Mouse (Mus musculus) ovary, adult 18-20 months (tissue): ENCODE measurements around the gene Kif26a.

Experiments used
- DNase-seq: peaks from one replicate; pipeline ENCODE4 v3.0.0; 2022; ENCODE audit warnings: low spot score, mixed read lengths

Kif26a gene

GRCm38 (mm10) chr12:112164840-112165219 lies 18.8 kb downstream of the Kif26a start:
- DNase-seq, result no peak

- no peak for DNase-seq
Observed at GRCm38 (mm10) chr12:112169240-112169639, 23.2 kb downstream of the Kif26a start.

GRCm38 (mm10) chr12:112170671-112171574 lies 24.9 kb downstream of the Kif26a start:
- DNase-seq, result no peak

- DNase-seq, result no peak
Observed at GRCm38 (mm10) chr12:112171657-112172056, 25.6 kb downstream of the Kif26a start.

- no peak for DNase-seq
Observed at GRCm38 (mm10) chr12:112172214-112172613, 26.2 kb downstream of the Kif26a start.

- DNase-seq, result no peak
Observed at GRCm38 (mm10) chr12:112177679-112178078, 31.7 kb downstream of the Kif26a start.

GRCm38 (mm10) chr12:112179687-112180086 lies 33.7 kb downstream of the Kif26a start:
- DNase-seq, result no peak

- no peak for DNase-seq
Observed at GRCm38 (mm10) chr12:112181921-112182608, 36.1 kb downstream of the Kif26a start.

GRCm38 (mm10) chr12:112182609-112182955 lies 36.6 kb downstream of the Kif26a start:
- DNase-seq, result no peak

- no peak for DNase-seq
Observed at GRCm38 (mm10) chr12:112183675-112184074, 37.7 kb downstream of the Kif26a start.

- DNase-seq, result peak; percentile 21
Observed at GRCm38 (mm10) chr12:112184390-112184789, 38.4 kb downstream of the Kif26a start.

- DNase-seq, result no peak
Observed at GRCm38 (mm10) chr12:112186899-112187298, 40.9 kb downstream of the Kif26a start.

- no peak for DNase-seq
Observed at GRCm38 (mm10) chr12:112191753-112192152, 45.7 kb downstream of the Kif26a start.

- DNase-seq, result no peak
Observed at GRCm38 (mm10) chr12:112195019-112195418, 49.0 kb downstream of the Kif26a start.

- DNase-seq, result no peak
Observed at GRCm38 (mm10) chr12:112196562-112196961, 50.6 kb downstream of the Kif26a start.

- no peak for DNase-seq
Observed at GRCm38 (mm10) chr12:112199363-112199762, 53.4 kb downstream of the Kif26a start.

- DNase-seq, result no peak
Observed at GRCm38 (mm10) chr12:112200045-112200444, 54.0 kb downstream of the Kif26a start.

GRCm38 (mm10) chr12:112207163-112207562 lies 61.2 kb downstream of the Kif26a start:
- DNase-seq, result no peak

GRCm38 (mm10) chr12:112207734-112208133 lies 61.7 kb downstream of the Kif26a start:
- DNase-seq, result no peak

GRCm38 (mm10) chr12:112210622-112211021 lies 64.6 kb downstream of the Kif26a start:
- DNase-seq, result no peak

- peak; percentile 13 for DNase-seq
Observed at GRCm38 (mm10) chr12:112214441-112214857, 68.4 kb downstream of the Kif26a start.

- no peak for DNase-seq
Observed at GRCm38 (mm10) chr12:112215545-112215944, 69.5 kb downstream of the Kif26a start.

- no peak for DNase-seq
Observed at GRCm38 (mm10) chr12:112217021-112217420, 71.0 kb downstream of the Kif26a start.
